Mouse (Mus musculus) stomach, postnatal 0 days (tissue): Measurements from ENCODE around the gene Map4k3. TPM values are rescaled to one million over a fixed set of nuclear protein-coding genes. Genes with fewer than 3 reads are reported as not detected.

Source experiments
- ATAC-seq: fragments of 200-750 bp; cut with Nextera tagmentation; 2 replicates; pipeline ENCODE4 v1.8.0; 2017; ENCODE audit not compliant: low FRiP score, low TSS enrichment
- DNase-seq: peaks from one replicate; pipeline ENCODE4 v3.0.0-alpha.2; 2016; ENCODE audit warnings: low spot score
- H3K27ac ChIP-seq: fragments of 300-500 bp; sonication (generic); replicated peaks from 2 replicates; pipeline ENCODE4 v1.5.1; 2014; ENCODE audit warnings: mild to moderate bottlenecking, control low read depth
- H3K27me3 ChIP-seq: fragments of 300-500 bp; sonication (generic); 2 replicates; pipeline ENCODE4 v1.6.1; 2014; ENCODE audit warnings: low read length; ENCODE audit not compliant: control insufficient read depth, insufficient read depth
- H3K36me3 ChIP-seq: fragments of 300-500 bp; sonication (generic); 2 replicates; pipeline ENCODE4 v1.6.1; 2014; ENCODE audit warnings: low read length, mixed read lengths; ENCODE audit not compliant: control insufficient read depth, insufficient read depth
- H3K4me1 ChIP-seq: fragments of 300-500 bp; sonication (generic); replicated peaks from 2 replicates; pipeline ENCODE4 v1.6.1; 2014; ENCODE audit warnings: antibody characterized with exemption; ENCODE audit not compliant: control insufficient read depth, insufficient read depth
- H3K4me2 ChIP-seq: fragments of 300-500 bp; sonication (generic); replicated peaks from 2 replicates; pipeline ENCODE4 v1.6.1; 2014; ENCODE audit warnings: low read depth, mild to moderate bottlenecking, control low read depth, moderate library complexity
- H3K4me3 ChIP-seq: fragments of 300-500 bp; sonication (generic); 2 replicates; pipeline ENCODE4 v1.5.1; 2014; ENCODE audit warnings: low read depth, low read length, control low read depth
- H3K9ac ChIP-seq: fragments of 300-500 bp; sonication (generic); 2 replicates; pipeline ENCODE4 v1.6.1; 2014; ENCODE audit warnings: mild to moderate bottlenecking, low read length, control low read depth, mixed read lengths
- H3K9me3 ChIP-seq: fragments of 300-500 bp; sonication (generic); 2 replicates; pipeline ENCODE4 v1.6.1; 2016; ENCODE audit warnings: low read length; ENCODE audit not compliant: control insufficient read depth
- CTCF ChIP-seq: IDR thresholded peaks from 2 replicates; pipeline ENCODE4 v1.5.1; 2016; ENCODE audit warnings: antibody characterized with exemption, low read depth, mild to moderate bottlenecking, moderate library complexity
- EP300 ChIP-seq: optimal IDR thresholded peaks from 2 replicates; pipeline ENCODE3; 2016; ENCODE audit warnings: antibody characterized with exemption
- WGBS: fragments of 180-500 bp; shearing (Covaris S2); extraction: QIAGEN DNeasy Blood & Tissue Kit; methylation state at CpG from one replicate; pipeline ENCODE4 v1.1.7; 2014; 5-methylcytosine and 5-hydroxymethylcytosine counted together
- polyA plus RNA-seq: library from polyadenylated mRNA; unstranded; fragments of >200 nt; fragmentation: Nextera tagmentation; extraction: Ambion mirVana; gene quantifications from 2 replicates; pipeline ENCODE4 v1.2.1, GENCODE M21; 2015

Gene Map4k3
- polyA plus RNA-seq, 1 experiment from 2014 or later, result 16.9 TPM

DNA sequence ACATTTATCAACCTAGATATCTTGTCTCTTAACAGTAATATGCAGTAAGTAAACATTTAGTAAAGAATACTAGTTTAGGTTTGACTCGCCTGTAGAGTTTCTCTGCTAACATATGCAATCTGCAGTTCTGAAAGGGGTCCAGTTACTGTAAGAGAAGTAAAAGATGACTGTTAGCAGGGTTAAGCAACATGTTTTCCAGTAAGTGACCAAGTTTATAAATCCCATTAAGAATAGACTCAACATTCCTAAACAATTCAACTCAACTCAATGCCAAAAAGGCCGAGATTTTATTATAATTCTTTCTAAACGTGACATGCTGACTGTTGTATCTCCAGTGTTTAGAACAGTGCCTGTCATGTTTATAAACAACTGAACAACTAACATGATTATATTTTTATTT is 74.0 kb downstream of the Map4k3 start:
- Histone ChIP-seq H3K27ac (no peak overlapping the region), H3K36me3 (peaks cover 3% of the 10 kb centered on the region; the same call in 1 of the 2 replicates), H3K27me3 (no peaks in the 10 kb centered on the region), H3K9me3 (no peaks in the 10 kb centered on the region), H3K9ac (no peak overlapping the region), H3K4me2 (no peak overlapping the region), H3K4me1 (0 out of 2 replicates have a peak, but pooled peaks cover 3% of the 10 kb centered on the region), H3K4me3 (no peak overlapping the region)
- 48% methylated on average over 3 of the region's 3 CpGs for WGBS
- TF ChIP-seq EP300 (no peak), CTCF (no peak)
- no peak for ATAC-seq
- no peak for DNase-seq

DNA sequence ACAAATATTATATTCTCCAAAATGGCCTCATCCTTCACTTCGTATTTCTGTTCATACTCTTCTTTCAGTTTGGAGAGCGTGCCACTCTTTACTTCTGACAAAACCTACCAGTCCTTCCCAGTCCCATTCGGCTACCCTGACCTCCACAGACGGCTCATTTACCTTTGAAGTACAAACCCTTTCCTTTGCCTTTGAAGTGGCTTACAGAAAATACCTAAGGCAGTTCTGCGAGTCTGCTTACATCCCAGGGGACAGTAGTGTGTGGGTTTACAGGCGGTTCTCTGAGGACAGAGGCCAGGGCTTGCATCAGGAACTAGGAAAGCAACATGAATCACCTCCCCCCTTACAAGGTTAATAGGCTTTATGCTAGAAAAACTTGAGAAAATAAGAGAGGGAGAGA is 75.5 kb downstream of the Map4k3 start:
- H3K27me3 ChIP-seq, result no peaks in the 10 kb centered on the region
- TF ChIP-seq EP300, result no peak
- no peak for TF ChIP-seq CTCF
- ATAC-seq (no peak), DNase-seq (no peak)
- WGBS, result 60% methylated on average over 6 of the region's 6 CpGs
- H3K4me1 ChIP-seq, result 0 out of 2 replicates have a peak, but pooled peaks cover 3% of the 10 kb centered on the region
- no peak overlapping the region for H3K4me3 ChIP-seq
- no peak overlapping the region for H3K9ac ChIP-seq
- H3K4me2 ChIP-seq, result no peak overlapping the region
- no peak overlapping the region for H3K27ac ChIP-seq
- no peaks in the 10 kb centered on the region for H3K9me3 ChIP-seq
- H3K36me3 ChIP-seq, result peaks cover 14% of the 10 kb centered on the region

DNA sequence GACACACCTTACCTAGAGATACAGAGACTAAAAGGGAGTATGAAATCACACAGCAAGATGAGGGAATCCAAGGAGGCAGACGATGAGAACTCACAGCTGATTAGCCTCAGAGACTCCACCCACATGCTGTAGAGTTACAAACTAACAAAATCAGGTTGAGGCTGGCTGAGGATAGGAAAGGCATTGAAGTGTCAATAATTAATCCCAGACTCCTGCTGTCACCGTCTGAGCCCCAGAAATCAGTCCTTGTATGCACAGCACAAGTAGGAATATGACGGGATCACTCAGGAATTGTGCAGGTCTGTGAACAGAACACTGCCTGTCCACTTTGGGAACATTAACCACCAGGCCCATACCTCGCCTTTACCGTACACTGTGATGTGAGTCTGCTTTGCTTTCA is 81.4 kb downstream of the Map4k3 start:
- no peaks in the 10 kb centered on the region for H3K4me1 ChIP-seq
- 72% methylated on average over 5 of the region's 5 CpGs for WGBS
- 0 out of 2 replicates have a peak, but pooled peaks have one; percentile 42 for ATAC-seq

GRCm38 (mm10) chr17:80646131-80646530 is 82.2 kb downstream of the Map4k3 start:
- H3K9me3 ChIP-seq, result no peaks in the 10 kb centered on the region
- H3K4me2 ChIP-seq, result no peak overlapping the region
- H3K9ac ChIP-seq, result no peak overlapping the region
- H3K27me3 ChIP-seq, result no peaks in the 10 kb centered on the region
- DNase-seq (no peak), ATAC-seq (no peak)
- no peak overlapping the region for H3K4me3 ChIP-seq
- TF ChIP-seq CTCF, result no peak
- no peak for TF ChIP-seq EP300
- peaks cover 19% of the 10 kb centered on the region for H3K36me3 ChIP-seq
- no peaks in the 10 kb centered on the region for H3K4me1 ChIP-seq
- no peak overlapping the region for H3K27ac ChIP-seq
- WGBS, result 44% methylated on average over 6 of the region's 6 CpGs

More for the DNA sequence above, 81.4 kb downstream of the Map4k3 start:
- Histone ChIP-seq H3K36me3 (peaks cover 16% of the 10 kb centered on the region), H3K27me3 (no peaks in the 10 kb centered on the region), H3K9ac (no peak overlapping the region), H3K27ac (no peak overlapping the region), H3K9me3 (no peaks in the 10 kb centered on the region), H3K4me3 (no peak overlapping the region), H3K4me2 (no peak overlapping the region)
- no peak for DNase-seq
- no peak for TF ChIP-seq EP300
- TF ChIP-seq CTCF, result no peak

- Histone ChIP-seq H3K4me1 (no peaks in the 10 kb centered on the region), H3K9ac (no peak overlapping the region), H3K36me3 (peaks cover 19% of the 10 kb centered on the region), H3K4me3 (no peak overlapping the region), H3K27me3 (no peaks in the 10 kb centered on the region), H3K9me3 (no peaks in the 10 kb centered on the region), H3K27ac (no peak overlapping the region), H3K4me2 (no peak overlapping the region)
- ATAC-seq (no peak), DNase-seq (no peak)
- WGBS, result 93% methylated on average over 5 of the region's 8 CpGs
- TF ChIP-seq CTCF (no peak), EP300 (no peak)
Observed at GRCm38 (mm10) chr17:80645694-80646034, 82.6 kb downstream of the Map4k3 start.

- TF ChIP-seq CTCF (no peak), EP300 (no peak)
- peaks cover 19% of the 10 kb centered on the region for H3K36me3 ChIP-seq
- H3K27me3 ChIP-seq, result no peaks in the 10 kb centered on the region
- 58% methylated on average over 14 of the region's 14 CpGs for WGBS
- DNase-seq (no peak), ATAC-seq (no peak)
- no peaks in the 10 kb centered on the region for H3K9me3 ChIP-seq
- H3K4me2 ChIP-seq, result no peak overlapping the region
- no peak overlapping the region for H3K9ac ChIP-seq
- H3K27ac ChIP-seq, result no peak overlapping the region
- no peak overlapping the region for H3K4me3 ChIP-seq
- H3K4me1 ChIP-seq, result no peaks in the 10 kb centered on the region
Observed at GRCm38 (mm10) chr17:80644983-80645693, 83.1 kb downstream of the Map4k3 start.
